Mouse (Mus musculus) gastrocnemius, postnatal 25 days (tissue): ENCODE measurements around the gene Gm7978. TPM values are rescaled to one million over a fixed set of nuclear protein-coding genes. Genes with fewer than 3 reads are reported as not detected.
"Not testable (repeated sequence)": the region's sequence is repeated elsewhere in the genome, so short reads cannot be mapped to it uniquely, and the experiment has no call there.

Experiments
- DNase-seq: peaks from one replicate; pipeline ENCODE4 v3.0.0; 2022
- long read RNA-seq, 2 experiments: library from polyadenylated mRNA; stranded (forward); transcript quantifications; one replicate each; pipeline ENCODE4 v2.0.0; 2021
- total RNA-seq, 2 experiments: library from RNA; stranded (reverse); gene quantifications; 1 replicate in 1 of 2; 2 replicates in 1 of 2; pipeline ENCODE4 v1.2.3; 2021

Gm7978 gene
- total RNA-seq, result not detected
- long read RNA-seq, experiment 1, result 0 reads
- long read RNA-seq, experiment 2, result 0 reads

GRCm38 (mm10) chr5:95736073-95736472, at the start of gene Gm7978:
Gm7978 (minus strand) TSS chr5:95736173.
- not testable (repeated sequence) for DNase-seq

- DNase-seq, result not testable (repeated sequence)
Observed at GRCm38 (mm10) chr5:95775690-95776089, 39.7 kb upstream of the Gm7978 start, which contains the start of gene E330014E10Rik. E330014E10Rik (plus strand) TSS chr5:95775990.

GRCm38 (mm10) chr5:95741714-95742113, 5.7 kb upstream of the Gm7978 start, which contains the start of gene Gm7982:
Gm7982 (plus strand) TSS chr5:95742014.
- DNase-seq, result not testable (repeated sequence)

Other genes starting within 250 kb of the Gm7978 start
- gene Gm3286, start 225.4 kb downstream of the Gm7978 start, total RNA-seq, result not detected
- gene Gm7971, start 141.3 kb downstream of the Gm7978 start, total RNA-seq, result not detected
- not detected for gene Gm7982, start 5.8 kb upstream of the Gm7978 start, total RNA-seq
- not detected for gene E330014E10Rik, start 39.8 kb upstream of the Gm7978 start, total RNA-seq
- not detected for gene Cxcl13, start 220.8 kb upstream of the Gm7978 start, total RNA-seq